Mouse (Mus musculus): ENCODE measurements around the gene Lamb2.

Lamb2 gene

GRCm38 (mm10) chr9:108491286-108491580, 11.7 kb downstream of the Lamb2 start:
- DNase-seq (ENCODE audit: low spot score in 2 of 2), result no peak

DNA sequence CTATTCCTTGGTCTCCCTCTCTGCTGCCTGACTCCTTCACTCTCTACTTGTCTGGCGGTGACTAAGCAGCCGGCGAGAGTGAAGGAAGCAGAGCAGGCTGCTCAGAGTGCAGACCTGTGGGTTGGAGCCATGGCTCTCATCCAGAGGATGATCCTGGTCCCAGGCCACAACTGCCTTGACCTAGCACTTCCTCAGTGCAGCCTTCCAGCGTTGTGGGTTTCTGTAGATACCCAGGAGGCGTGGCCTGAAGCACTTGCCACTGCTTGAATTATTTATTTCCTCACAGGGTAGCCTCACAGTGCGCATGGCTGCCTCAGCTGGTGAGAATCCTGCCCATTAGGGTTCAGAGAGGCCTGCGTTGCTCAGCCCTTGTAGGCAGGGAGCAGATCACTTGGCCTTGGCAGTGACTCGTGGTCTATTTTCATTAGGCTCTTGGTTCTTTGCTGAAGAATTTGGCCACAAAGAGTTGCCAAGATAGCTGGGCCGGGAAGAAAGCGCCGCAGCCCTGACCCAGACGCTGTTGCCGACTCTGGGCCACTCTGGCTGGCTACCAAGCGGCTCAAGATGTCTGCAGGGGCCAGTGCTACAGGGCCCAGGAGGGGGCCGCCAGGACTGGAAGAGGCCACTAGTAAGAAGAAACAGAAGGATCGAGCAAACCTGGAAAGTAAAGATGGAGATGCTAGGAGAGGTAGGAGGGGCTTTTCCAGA, 12.7 kb downstream of the Lamb2 start:
- no peak for DNase-seq (ENCODE audit: low spot score in 2 of 2)

DNA sequence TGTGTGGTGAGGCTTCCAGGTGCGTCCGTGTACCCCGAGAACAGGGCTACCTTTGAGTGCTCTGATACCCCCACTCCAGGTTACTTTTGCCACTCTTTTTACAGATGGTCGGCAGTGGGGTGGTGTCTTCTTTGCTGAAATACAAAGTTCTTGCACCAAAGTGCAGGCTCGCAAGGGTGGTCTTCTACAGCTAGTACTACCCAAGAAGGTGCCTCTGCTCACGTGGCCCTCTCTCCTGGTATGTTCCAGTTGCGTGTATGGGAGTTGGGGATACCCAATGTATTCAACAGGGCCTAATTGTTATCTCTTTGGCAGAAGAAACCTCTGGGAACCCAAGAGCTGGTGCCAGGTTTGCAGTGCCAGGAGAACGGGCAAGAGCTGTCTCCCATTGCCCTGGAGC, 13.7 kb downstream of the Lamb2 start:
- DNase-seq (ENCODE audit: low spot score in 2 of 2), result no peak

- DNase-seq (ENCODE audit: low spot score in 2 of 2), result no peak
Measured at GRCm38 (mm10) chr9:108494146-108494825, 14.8 kb downstream of the Lamb2 start.

DNA sequence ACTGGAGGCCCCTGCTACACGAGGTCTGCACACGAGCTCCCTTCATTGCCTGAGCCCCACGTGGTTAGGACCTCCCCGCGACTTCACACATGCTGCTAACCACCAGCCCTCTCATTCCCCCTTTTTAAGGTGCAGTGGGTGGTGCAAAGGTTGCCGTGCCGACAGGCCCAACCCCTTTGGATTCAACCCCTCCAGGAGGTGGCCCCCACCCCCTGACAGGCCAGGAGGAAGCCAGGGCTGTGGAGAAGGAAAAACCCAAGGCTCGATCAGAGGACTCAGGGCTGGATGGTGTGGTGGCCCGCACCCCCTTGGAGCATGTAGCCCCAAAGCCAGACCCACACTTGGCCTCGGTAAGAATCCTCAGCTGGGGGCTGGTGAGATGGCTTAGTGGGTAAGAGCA, 15.4 kb downstream of the Lamb2 start:
- no peak for DNase-seq (ENCODE audit: low spot score in 2 of 2)

DNA sequence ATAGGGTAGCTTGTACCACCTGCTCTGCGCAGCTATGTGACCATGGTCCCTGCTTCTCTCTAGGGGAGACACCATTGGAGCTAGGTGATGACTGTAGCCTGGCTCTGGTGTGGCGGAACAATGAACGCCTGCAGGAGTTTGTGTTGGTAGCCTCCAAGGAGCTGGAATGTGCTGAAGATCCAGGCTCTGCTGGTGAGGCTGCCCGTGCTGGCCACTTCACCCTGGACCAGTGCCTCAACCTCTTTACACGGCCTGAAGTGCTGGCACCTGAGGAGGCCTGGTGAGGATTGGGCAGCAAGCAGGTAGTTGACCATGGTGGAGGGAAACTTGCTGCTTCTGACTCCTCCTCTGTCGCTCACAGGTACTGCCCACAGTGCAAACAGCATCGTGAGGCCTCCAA, 19.7 kb downstream of the Lamb2 start:
- no peak for DNase-seq (ENCODE audit: low spot score in 2 of 2)

GRCm38 (mm10) chr9:108499943-108500342, 20.4 kb downstream of the Lamb2 start:
- no peak for DNase-seq (ENCODE audit: low spot score in 2 of 2)

- DNase-seq (ENCODE audit: low spot score in 2 of 2), result no peak
Measured at GRCm38 (mm10) chr9:108506901-108507300, 27.4 kb downstream of the Lamb2 start.

DNA sequence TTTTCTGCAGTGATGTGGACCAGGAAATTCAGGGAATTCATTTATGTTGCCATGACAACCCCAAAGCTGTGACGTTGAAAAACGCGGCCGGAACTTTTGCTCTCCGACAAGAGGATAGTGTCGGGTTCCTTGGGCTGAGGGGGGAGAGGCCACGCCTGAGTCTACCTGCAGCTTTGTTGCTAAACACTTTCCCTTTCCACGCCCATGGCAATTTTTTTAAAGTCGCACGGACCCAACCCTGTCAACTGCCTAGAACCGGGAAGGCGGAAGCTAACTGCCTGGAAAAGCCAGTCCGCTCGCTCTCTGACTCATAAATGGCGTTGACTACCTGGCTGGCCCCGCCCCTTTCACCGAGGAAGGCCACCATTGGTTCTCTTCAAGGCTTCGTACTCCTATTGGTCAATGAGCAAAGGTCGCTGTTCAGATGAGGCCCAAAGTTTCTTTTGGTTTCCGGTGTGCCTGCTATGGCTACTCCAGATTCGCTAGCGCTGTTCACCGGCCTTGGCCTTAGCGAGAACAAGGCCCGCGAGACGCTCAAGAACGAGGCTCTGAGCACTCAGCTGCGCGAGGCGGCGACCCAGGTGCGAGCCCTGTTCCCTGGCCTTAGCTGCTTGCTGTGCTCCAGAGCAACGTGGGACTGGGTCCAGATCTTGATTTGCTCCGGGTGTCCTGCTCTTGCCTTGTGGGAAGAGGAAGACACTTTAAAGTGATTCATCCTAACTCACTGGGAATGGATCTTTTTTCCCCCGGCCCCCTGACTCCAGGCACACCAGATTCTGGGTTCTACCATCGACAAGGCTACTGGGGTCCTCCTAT, 28.3 kb downstream of the Lamb2 start, which contains the start of gene Qars:
Qars (plus strand) TSS at position 88 of the 816 bp plus-strand sequence.
- peak; percentile 94 for DNase-seq (ENCODE audit: low spot score in 2 of 2)

GRCm38 (mm10) chr9:108508776-108509175, 29.2 kb downstream of the Lamb2 start:
- no peak for DNase-seq (ENCODE audit: low spot score in 2 of 2)

DNA sequence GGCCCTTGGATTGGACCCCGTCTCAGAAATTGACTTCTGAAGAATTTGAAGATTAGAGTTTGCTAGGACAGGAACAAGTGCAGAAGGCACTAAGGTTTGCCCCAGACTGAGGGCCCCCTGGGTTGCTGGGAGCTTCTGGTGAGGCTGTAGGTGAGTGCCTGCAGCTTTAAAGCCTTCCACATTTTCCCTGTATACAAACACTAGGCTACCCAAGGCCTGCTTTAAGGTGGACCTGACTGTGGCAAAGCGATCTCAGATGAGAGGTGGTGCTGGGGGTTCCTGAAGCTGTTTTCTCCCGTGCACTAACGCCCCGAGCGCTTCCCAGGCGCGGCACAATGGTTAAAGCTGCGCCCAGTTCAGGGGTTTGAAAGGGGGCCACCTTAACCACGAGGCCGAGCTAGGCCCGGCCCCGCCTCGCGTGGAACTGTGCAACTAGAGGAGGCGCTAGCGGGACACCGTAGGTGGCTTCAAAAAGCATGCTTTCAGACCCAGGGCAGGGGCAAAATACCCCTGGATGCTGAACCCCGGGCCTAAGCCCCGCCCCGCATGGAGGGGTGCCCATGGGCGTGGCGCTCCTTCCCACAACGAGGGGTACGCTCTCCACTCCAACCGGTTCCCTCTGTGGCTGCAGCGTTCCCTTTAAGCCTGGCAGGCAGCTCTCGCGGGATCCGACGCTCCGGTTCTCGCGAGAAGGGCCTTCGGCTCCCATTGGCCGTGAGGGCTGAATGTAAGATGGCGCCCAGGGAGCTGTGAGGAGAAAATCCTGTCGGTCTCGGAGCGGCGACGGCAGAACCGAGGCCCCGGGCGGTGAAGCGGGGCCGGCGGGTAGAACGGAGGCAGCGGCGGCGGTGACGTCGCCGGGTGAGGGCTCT, 37.1 kb downstream of the Lamb2 start, which contains the start of gene Qrich1:
Qrich1 (plus strand) TSS at position 427 of the 872 bp plus-strand sequence.
- DNase-seq (ENCODE audit: low spot score in 2 of 2), result peak; percentile 94 to 96

DNA sequence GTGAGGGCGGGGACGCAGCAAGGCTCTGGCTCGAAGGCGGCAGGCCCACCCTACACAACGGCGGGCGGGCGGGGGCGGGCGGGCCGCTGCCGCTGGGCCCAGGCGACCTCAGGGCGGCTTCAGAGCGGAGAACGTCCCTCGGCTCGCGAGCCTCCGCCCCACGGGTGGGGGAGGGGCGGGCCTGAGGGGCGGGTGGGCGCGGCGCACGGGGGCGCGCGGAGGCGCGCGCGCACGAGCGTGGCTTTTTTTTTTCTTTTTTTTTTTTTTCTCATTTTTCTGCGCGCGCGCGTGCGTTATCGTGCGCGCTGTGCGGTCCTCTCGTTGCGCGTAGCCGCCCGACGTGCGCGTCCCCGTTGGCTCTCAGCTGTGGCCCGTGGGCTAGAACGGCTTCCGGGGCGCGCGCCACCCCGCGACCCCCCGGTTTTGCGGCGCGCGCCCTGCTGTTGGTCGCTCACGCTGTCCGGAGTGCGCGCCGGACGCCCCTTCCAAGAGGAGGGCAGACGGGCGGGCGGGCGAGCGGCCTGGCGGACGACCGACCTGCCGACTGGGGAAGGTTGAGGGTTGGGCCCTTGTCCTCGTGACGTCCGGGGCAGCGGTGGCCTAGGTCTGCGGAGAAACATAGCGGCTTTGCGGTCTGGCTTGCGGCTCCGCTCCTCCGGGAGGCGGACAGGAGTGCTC, 37.9 kb downstream of the Lamb2 start:
- peak; percentile 82 to 89 for DNase-seq (ENCODE audit: low spot score in 2 of 2)

- peak; percentile 44 to 55 for DNase-seq (ENCODE audit: low spot score in 2 of 2)
Measured at GRCm38 (mm10) chr9:108517931-108518332, 38.4 kb downstream of the Lamb2 start.

- DNase-seq (ENCODE audit: low spot score in 2 of 2), result no peak
Measured at GRCm38 (mm10) chr9:108521604-108522003, 42.1 kb downstream of the Lamb2 start.

DNA sequence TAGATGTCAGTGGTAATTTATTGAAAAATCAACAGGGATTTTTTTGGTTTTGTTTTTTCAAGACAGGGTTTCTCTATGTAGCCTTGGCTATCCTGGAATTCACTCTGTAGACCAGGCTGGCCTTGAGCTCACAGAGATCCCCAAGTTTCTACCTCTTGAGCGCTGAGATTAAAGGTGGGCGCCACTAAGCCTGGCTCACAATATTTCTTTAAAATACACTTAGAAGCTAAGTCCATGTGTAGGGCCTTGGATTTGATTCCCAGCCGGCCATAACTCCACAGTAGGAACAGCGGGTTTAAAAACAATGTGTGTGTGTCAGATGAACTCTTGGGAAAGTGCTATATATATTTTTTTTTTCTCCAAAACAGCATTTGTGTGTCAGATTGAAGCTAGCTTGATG, 43.8 kb downstream of the Lamb2 start:
- DNase-seq (ENCODE audit: low spot score in 2 of 2), result no peak

- no peak for DNase-seq (ENCODE audit: low spot score in 2 of 2)
Measured at GRCm38 (mm10) chr9:108525400-108525799, 45.9 kb downstream of the Lamb2 start.

DNA sequence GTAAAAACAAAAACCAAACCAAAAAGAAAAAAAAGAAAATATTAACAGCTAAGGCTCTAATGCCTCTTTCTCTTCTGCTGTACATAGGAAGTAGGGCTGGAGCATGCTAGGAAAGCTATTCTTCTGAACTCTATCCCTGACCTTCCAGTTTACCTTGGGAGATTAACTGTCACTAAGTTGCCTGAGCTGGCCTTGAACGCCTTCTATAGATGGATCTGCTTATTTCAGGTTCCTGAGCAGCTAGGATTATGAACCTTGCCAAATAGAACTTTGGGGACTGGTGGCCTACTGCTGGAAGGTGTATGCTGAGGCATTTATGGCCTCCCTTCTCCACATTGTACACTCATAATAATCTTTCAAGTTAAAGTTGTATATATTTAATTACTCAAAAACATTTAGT, 51.4 kb downstream of the Lamb2 start:
- DNase-seq (ENCODE audit: low spot score in 2 of 2), result no peak

GRCm38 (mm10) chr9:108531496-108531895, 52.0 kb downstream of the Lamb2 start:
- DNase-seq (ENCODE audit: low spot score in 2 of 2), result no peak
